Mouse (Mus musculus): ENCODE data around the gene Enpp1. TPM values are rescaled to one million over a fixed set of nuclear protein-coding genes. Genes with fewer than 3 reads are reported as not detected.

Enpp1 gene
- total and polyA plus RNA-seq, 3 experiments = 0.12 to 0.15 TPM; not detected in 1

DNA sequence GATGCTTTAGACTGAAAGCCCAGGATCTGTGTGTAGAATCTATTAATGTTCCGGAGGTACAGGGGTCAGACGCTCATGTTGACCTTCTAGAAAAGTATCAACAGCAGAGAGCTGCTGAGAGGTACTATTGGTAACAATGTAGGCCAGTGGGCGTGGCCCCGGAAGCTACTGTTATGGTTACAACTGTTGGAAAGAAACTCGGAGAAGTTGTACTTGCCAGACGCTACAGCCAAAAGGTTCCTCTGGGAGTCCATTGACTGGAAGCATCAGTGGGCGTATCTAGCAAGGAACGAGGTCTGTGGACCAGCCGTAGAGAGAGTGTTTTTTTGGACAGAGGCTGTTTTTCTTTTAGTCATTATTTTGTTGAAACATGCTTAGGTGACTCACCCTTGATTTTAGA, 102.2 kb downstream of the Enpp1 start:
- DNase-seq (ENCODE audit: low read depth, low spot score) = no peak
- H3K36me3 ChIP-seq (ENCODE audit: control insufficient read depth in 1 of 2, insufficient read depth in 2 of 2, low read length in 2 of 2) = no peaks in the 10 kb centered on the region

DNA sequence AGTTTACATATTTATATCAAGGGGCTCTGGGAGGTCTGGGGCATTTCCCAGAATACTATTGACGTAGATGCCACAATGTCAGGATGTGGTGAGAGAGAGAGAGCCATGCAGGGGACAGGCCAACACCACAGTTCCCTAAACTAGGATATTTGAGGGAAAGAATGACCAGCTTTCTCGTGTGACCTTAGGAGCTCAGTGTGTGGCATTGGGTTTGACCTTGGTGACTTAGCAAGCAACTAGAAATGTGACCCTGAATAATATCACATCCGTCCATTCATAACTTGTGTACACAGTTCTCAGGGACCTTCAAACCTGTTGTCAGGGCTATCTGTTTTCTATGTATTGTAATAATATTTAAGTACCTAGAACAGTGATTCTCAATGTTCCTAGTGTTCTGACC, 102.8 kb downstream of the Enpp1 start:
- Histone ChIP-seq H3K4me1 (ENCODE audit: control insufficient read depth in 1 of 2, insufficient read depth in 2 of 2, low read length in 2 of 2) (no peaks in the 10 kb centered on the region), H3K9ac (ENCODE audit: control insufficient read depth, low read depth, low read length, poor library complexity, severe bottlenecking) (no peak overlapping the region), H3K79me2 (ENCODE audit: control insufficient read depth, insufficient read depth, low read length, poor library complexity) (no peaks in the 10 kb centered on the region), H3K4me3 (ENCODE audit: control insufficient read depth in 1 of 2, insufficient read depth in 1 of 2, low read depth in 2 of 2, low read length in 2 of 2) (no peak overlapping the region), H3K36me3 (ENCODE audit: control insufficient read depth in 1 of 2, insufficient read depth in 2 of 2, low read length in 2 of 2) (no peaks in the 10 kb centered on the region), H3K9me3 (replicated peaks; ENCODE audit: insufficient read depth, low read length) (no peaks in the 10 kb centered on the region), H3K27ac (ENCODE audit: control insufficient read depth, low read depth, low read length) (no peak overlapping the region), H3K27me3 (ENCODE audit: control insufficient read depth in 1 of 2, insufficient read depth in 2 of 2, low read length in 2 of 2) (no peaks in the 10 kb centered on the region; a peak in 1 of 4 replicates)
- DNase-seq (ENCODE audit: low read depth, low spot score) = no peak
- TF ChIP-seq GABPA (IDR thresholded peaks at IDR 0.05; ENCODE audit: low read depth, low read length) (no peak), UBTF (IDR thresholded peaks at IDR 0.05; ENCODE audit: borderline replicate concordance, insufficient read depth, low read depth, low read length) (no peak), MEF2A (IDR thresholded peaks at IDR 0.05; ENCODE audit: extremely low read depth, insufficient replicate concordance, low read depth, low read length, poor library complexity, severe bottlenecking) (no peak), EP300 (IDR thresholded peaks at IDR 0.05; ENCODE audit: low read depth in 1 of 2, low read length in 2 of 2) (no peak), SIN3A (IDR thresholded peaks at IDR 0.05; ENCODE audit: low read length) (no peak), TAL1 (IDR thresholded peaks at IDR 0.05; ENCODE audit: low read length) (no peak), HCFC1 (IDR thresholded peaks at IDR 0.05; ENCODE audit: low read depth, low read length) (no peak), NELFE (IDR thresholded peaks at IDR 0.05; ENCODE audit: low read depth, low read length) (no peak), POLR2AphosphoS5 (IDR thresholded peaks at IDR 0.05; ENCODE audit: borderline replicate concordance, low read depth, low read length) (no peak), MYB (IDR thresholded peaks at IDR 0.05; ENCODE audit: low read depth, low read length) (no peak), RCOR1 (IDR thresholded peaks at IDR 0.05; ENCODE audit: low read depth, low read length) (no peak), MYC (IDR thresholded peaks at IDR 0.05; ENCODE audit: low read depth, low read length) (no peak)

More for the DNA sequence above, 102.2 kb downstream of the Enpp1 start:
- Histone ChIP-seq H3K4me1 (ENCODE audit: control insufficient read depth in 1 of 2, insufficient read depth in 2 of 2, low read length in 2 of 2) (no peaks in the 10 kb centered on the region), H3K79me2 (ENCODE audit: control insufficient read depth, insufficient read depth, low read length, poor library complexity) (no peaks in the 10 kb centered on the region), H3K27ac (ENCODE audit: control insufficient read depth, low read depth, low read length) (no peak overlapping the region), H3K27me3 (ENCODE audit: control insufficient read depth in 1 of 2, insufficient read depth in 2 of 2, low read length in 2 of 2) (no peaks in the 10 kb centered on the region; a peak in 1 of 4 replicates), H3K9ac (ENCODE audit: control insufficient read depth, low read depth, low read length, poor library complexity, severe bottlenecking) (no peak overlapping the region), H3K4me3 (ENCODE audit: control insufficient read depth in 1 of 2, insufficient read depth in 1 of 2, low read depth in 2 of 2, low read length in 2 of 2) (no peak overlapping the region), H3K9me3 (replicated peaks; ENCODE audit: insufficient read depth, low read length) (no peaks in the 10 kb centered on the region)
- TF ChIP-seq TCF12 (IDR thresholded peaks at IDR 0.05; ENCODE audit: low read depth, low read length) (no peak), GATA1 (IDR thresholded peaks at IDR 0.05; ENCODE audit: low read depth, low read length) (no peak), NRF1 (IDR thresholded peaks at IDR 0.05; ENCODE audit: insufficient read depth, low read depth, low read length, poor library complexity, severe bottlenecking) (no peak), POLR2AphosphoS2 (IDR thresholded peaks at IDR 0.05; ENCODE audit: low read length) (no peak), NELFE (IDR thresholded peaks at IDR 0.05; ENCODE audit: low read depth, low read length) (no peak), MEF2A (IDR thresholded peaks at IDR 0.05; ENCODE audit: extremely low read depth, insufficient replicate concordance, low read depth, low read length, poor library complexity, severe bottlenecking) (no peak), ELF1 (IDR thresholded peaks at IDR 0.05; ENCODE audit: low read depth, low read length) (no peak), RAD21 (IDR thresholded peaks at IDR 0.05; ENCODE audit: low read depth, low read length) (no peak), TAL1 (IDR thresholded peaks at IDR 0.05; ENCODE audit: low read length) (no peak), ZKSCAN1 (IDR thresholded peaks at IDR 0.05; ENCODE audit: low read depth, low read length) (no peak), ZNF384 (IDR thresholded peaks at IDR 0.05; ENCODE audit: low read depth, low read length) (no peak), TBP (IDR thresholded peaks at IDR 0.05; ENCODE audit: low read depth, low read length) (no peak), CHD2 (IDR thresholded peaks at IDR 0.05; ENCODE audit: low read length) (no peak)

All from MEL (cell line).